Mouse (Mus musculus) olfactory bulb, adult 2 months (tissue): ENCODE measurements around the gene Mapkapk3.

Experiments used
- CTCF ChIP-seq: fragments of 200-500 bp; IDR thresholded peaks from 2 replicates; pipeline ENCODE4 v1.5.1; 2012; ENCODE audit warnings: low read depth, mild to moderate bottlenecking, low read length, moderate library complexity; ENCODE audit not compliant: insufficient read depth
- POLR2A ChIP-seq: fragments of 200-500 bp; IDR thresholded peaks from 2 replicates; pipeline ENCODE4 v1.6.1; 2012; ENCODE audit warnings: mild to moderate bottlenecking, low read depth, low read length, moderate library complexity; ENCODE audit not compliant: insufficient read depth

DNA sequence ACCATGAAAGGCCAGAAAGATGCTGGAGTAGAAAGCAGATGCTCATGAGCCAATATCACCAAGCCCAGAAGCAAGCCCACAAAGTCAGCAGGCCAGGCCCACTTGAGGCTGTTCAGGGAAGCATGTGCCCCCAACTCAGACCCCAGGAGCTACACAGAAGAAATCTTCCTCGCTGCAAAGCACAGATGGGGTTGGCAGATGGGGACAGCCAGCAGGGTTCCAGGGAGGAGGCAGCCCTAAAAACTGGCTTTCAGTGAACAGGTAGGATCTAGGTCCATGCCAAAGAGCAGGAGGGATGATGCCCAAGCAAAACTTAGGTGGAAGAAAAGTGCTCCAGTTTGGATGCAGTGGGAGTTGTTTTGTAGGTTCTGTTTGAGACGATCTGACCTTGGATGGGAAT lies 29.2 kb downstream of the Mapkapk3 start:
- TF ChIP-seq CTCF (no peak), POLR2A (no peak)
